Mouse (Mus musculus) urinary bladder, adult 18-20 months (tissue): ENCODE results near the gene Gmfg.

Source experiments
- DNase-seq, 2 experiments: peaks; one replicate each; pipeline ENCODE4 v3.0.0; 2022; ENCODE audit warnings: low spot score in 2 of 2, mixed read lengths in 2 of 2

Gmfg gene

GRCm38 (mm10) chr7:28482854-28483253, 45.6 kb downstream of the Gmfg start:
- DNase-seq = no peak

- no peak for DNase-seq
Observed at GRCm38 (mm10) chr7:28484192-28484591, 46.9 kb downstream of the Gmfg start.

- peak in 1 of 2 experiments; percentile 13 for DNase-seq
Observed at GRCm38 (mm10) chr7:28488030-28488491, 50.8 kb downstream of the Gmfg start.

- peak; percentile 36 to 51 for DNase-seq
Observed at GRCm38 (mm10) chr7:28490410-28490809, 53.2 kb downstream of the Gmfg start.

GRCm38 (mm10) chr7:28490903-28491302, 53.7 kb downstream of the Gmfg start:
- DNase-seq = no peak

GRCm38 (mm10) chr7:28492310-28492709, 55.1 kb downstream of the Gmfg start:
- DNase-seq = no peak

GRCm38 (mm10) chr7:28495426-28495825, 58.2 kb downstream of the Gmfg start:
- no peak for DNase-seq
